Mouse (Mus musculus) hindbrain, embryonic 10.5 days (tissue): Measurements from ENCODE around the gene Trim29. TPM values are rescaled to one million over a fixed set of nuclear protein-coding genes. Genes with fewer than 3 reads are reported as not detected.
A peak's percentile ranks its signal among the peaks of the same experiment; 100 is the strongest.

Source experiments
- DNase-seq: peaks from one replicate; pipeline ENCODE4 v3.0.0-alpha.2; 2017; ENCODE audit warnings: low spot score
- H3K27ac ChIP-seq: fragments of 300-500 bp; sonication (generic); 2 replicates; pipeline ENCODE4 v1.5.1; 2016; ENCODE audit warnings: mild to moderate bottlenecking, moderate library complexity
- H3K27me3 ChIP-seq: fragments of 300-500 bp; sonication (generic); 2 replicates; pipeline ENCODE4 v1.6.1; 2016; ENCODE audit warnings: mild to moderate bottlenecking; ENCODE audit not compliant: poor library complexity, insufficient read depth, severe bottlenecking
- H3K36me3 ChIP-seq: fragments of 300-500 bp; sonication (generic); 2 replicates; pipeline ENCODE4 v1.6.1; 2016; ENCODE audit warnings: mild to moderate bottlenecking, moderate library complexity
- H3K4me1 ChIP-seq: fragments of 300-500 bp; sonication (generic); replicated peaks from 2 replicates; pipeline ENCODE4 v1.6.1; 2016; ENCODE audit warnings: mild to moderate bottlenecking
- H3K4me3 ChIP-seq: fragments of 300-500 bp; sonication (generic); 2 replicates; pipeline ENCODE4 v1.5.1; 2016; ENCODE audit warnings: mild to moderate bottlenecking, moderate library complexity
- H3K9me3 ChIP-seq: fragments of 300-500 bp; sonication (generic); 2 replicates; pipeline ENCODE4 v1.6.1; 2016; ENCODE audit warnings: mild to moderate bottlenecking, moderate library complexity
- WGBS: fragments of 180-500 bp; shearing (Covaris S2); methylation state at CpG from one replicate; pipeline ENCODE4 v1.1.7; 2016; 5-methylcytosine and 5-hydroxymethylcytosine counted together
- polyA plus RNA-seq: library from polyadenylated mRNA; unstranded; fragments of >200 nt; fragmentation: Nextera tagmentation; extraction: Ambion mirVana; gene quantifications from 2 replicates; pipeline ENCODE4 v1.2.1, GENCODE M21; 2016

The Trim29 gene
- 1.9 and 2.1 TPM in 2 replicates for polyA plus RNA-seq

DNA sequence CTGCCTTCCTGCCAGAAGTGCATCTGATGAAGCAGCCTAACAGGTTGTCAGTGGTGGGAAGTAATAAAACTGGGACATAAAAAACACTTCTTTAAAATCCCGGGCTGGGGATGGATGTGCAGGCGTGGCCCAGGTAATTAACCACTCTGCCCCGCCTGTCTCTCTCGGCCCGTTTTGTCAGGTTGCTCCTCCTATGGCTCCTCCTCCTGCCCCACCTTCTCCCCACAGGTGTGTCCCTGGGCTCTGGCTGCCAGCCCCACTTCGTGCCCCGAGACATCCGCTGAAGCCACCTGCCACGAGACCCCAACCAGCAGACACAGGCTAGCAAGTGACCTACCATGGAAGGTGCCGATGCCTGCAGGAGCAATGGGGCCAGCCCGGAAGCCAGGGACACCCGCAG, at the start of gene Trim29:
Trim29 (plus strand) TSS at position 311 of the 400 bp plus-strand sequence.
- Histone ChIP-seq H3K4me1 (peaks cover 25% of the 10 kb centered on the region), H3K36me3 (no peaks in the 10 kb centered on the region), H3K27me3 (peaks cover 33% of the 10 kb centered on the region), H3K27ac (no peak within 1 kb of the TSS; the same call in 1 of the 2 replicates), H3K4me3 (no peak within 1 kb of the TSS), H3K9me3 (no peaks in the 10 kb centered on the region)
- DNase-seq = no peak
- WGBS = 65% methylated on average over 12 of the region's 12 CpGs

- DNase-seq = peak; percentile 50
- peak overlapping the region; percentile 72 for H3K27ac ChIP-seq
Measured at GRCm38 (mm10) chr9:43261124-43261907, 49.3 kb upstream of the Trim29 start.

DNA sequence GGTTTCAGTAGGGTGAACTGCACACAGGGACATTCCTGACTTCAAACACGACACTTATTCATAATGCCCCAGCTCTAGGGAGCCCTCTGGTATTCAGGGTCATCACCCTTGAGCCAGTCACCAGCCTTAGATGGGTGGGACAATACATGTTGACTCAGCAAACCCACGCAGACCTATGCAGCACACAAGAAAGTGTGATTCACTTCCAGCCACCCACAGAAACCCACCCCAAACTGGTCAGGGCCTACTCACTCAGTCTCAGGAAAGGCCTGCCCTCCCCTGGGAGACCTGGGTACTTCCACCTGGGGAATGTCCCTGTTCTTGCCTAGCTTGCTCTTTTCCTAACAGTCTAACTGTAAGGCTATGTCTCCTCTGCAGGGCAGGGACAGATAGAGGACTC, 48.7 kb upstream of the Trim29 start:
- WGBS = 25% methylated on average over 2 of the region's 2 CpGs
- DNase-seq = peak; percentile 31
- H3K36me3 ChIP-seq = no peaks in the 10 kb centered on the region
- peak overlapping the region; percentile 72 for H3K27ac ChIP-seq
- peaks cover 53% of the 10 kb centered on the region for H3K4me1 ChIP-seq
- peaks cover 25% of the 10 kb centered on the region for H3K27me3 ChIP-seq
- H3K4me3 ChIP-seq = no peak overlapping the region
- no peaks in the 10 kb centered on the region for H3K9me3 ChIP-seq

More at GRCm38 (mm10) chr9:43261124-43261907, 49.3 kb upstream of the Trim29 start:
- H3K4me3 ChIP-seq = no peak overlapping the region
- no peaks in the 10 kb centered on the region for H3K36me3 ChIP-seq
- 60% methylated on average over 4 of the region's 4 CpGs for WGBS
- H3K9me3 ChIP-seq = no peaks in the 10 kb centered on the region
- peaks cover 19% of the 10 kb centered on the region for H3K27me3 ChIP-seq
- peaks cover 56% of the 10 kb centered on the region for H3K4me1 ChIP-seq

DNA sequence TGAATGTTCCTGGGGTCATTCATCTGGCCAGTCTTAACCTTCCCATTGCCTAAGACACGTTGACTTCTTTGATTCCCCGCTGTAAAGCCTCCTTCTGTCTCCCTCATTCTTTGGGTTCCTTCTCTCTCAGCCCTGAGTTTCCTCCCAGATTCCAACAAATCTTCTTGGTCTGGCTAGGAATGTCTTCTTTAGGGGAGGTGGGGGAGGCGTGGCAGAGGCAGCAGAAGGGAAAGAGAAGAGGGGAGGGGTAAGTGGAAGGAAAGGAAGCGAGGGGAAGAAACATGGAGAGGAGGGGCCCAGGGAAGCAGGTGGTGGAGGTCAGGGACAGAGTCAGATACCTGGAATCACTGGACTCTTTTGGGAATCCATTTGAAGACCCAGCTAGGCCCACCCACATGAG, 48.3 kb upstream of the Trim29 start:
- 52% methylated on average over 4 of the region's 4 CpGs for WGBS
- peak overlapping the region; percentile 72 for H3K27ac ChIP-seq

DNA sequence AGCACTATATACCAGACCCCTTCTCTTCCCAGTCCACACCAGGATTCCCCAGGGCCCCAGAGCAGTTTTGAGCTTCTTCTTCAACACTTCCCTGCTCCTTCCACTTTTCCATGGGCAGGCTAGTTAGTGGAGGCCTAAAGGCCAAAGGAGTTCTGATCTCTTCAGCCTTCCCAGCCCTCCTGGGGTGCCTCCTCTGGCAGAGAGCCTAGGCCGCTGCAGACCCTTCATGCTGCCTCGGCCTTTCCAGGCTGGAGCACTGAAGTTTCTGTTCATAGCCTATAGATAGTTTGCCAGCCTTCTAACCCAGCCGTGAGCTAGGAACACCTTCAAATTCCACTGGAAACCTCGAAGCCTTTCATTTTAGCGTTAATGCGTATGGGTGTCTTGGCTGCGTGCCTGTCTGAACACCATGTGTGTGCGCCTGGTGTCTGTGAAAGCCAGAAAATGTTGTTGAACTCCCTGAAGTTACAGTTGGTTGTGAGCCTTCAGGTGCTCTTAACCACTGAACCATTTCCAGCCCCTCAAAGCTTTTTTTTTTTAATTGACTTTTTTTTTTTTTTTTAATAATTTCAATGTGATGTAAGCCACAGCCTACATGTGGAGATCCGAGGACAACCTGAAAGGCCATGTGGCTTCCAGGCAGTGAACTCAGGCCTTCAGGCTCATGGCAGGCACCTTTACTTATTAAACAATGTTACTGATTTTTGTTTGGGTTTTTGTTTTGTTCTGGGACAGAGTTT, 47.7 kb upstream of the Trim29 start:
- H3K4me3 ChIP-seq = no peak overlapping the region
- DNase-seq = no peak
- WGBS = 77% methylated on average over 9 of the region's 9 CpGs
- H3K27ac ChIP-seq = peak overlapping the region; percentile 84
- peaks cover 30% of the 10 kb centered on the region for H3K27me3 ChIP-seq
- H3K36me3 ChIP-seq = no peaks in the 10 kb centered on the region
- H3K9me3 ChIP-seq = peaks cover under 1% of the 10 kb centered on the region; the same call in 1 of the 2 replicates
- peaks cover 48% of the 10 kb centered on the region for H3K4me1 ChIP-seq

More for the DNA sequence above, 48.3 kb upstream of the Trim29 start:
- peaks cover 26% of the 10 kb centered on the region for H3K27me3 ChIP-seq
- peaks cover 51% of the 10 kb centered on the region for H3K4me1 ChIP-seq
- H3K9me3 ChIP-seq = no peaks in the 10 kb centered on the region
- no peak for DNase-seq
- no peak overlapping the region for H3K4me3 ChIP-seq
- no peaks in the 10 kb centered on the region for H3K36me3 ChIP-seq

- WGBS = 12% methylated on average over 11 of the region's 11 CpGs
- H3K4me1 ChIP-seq = peaks cover 51% of the 10 kb centered on the region
- DNase-seq = peak; percentile 77
- no peaks in the 10 kb centered on the region for H3K36me3 ChIP-seq
- H3K4me3 ChIP-seq = 0 out of 2 replicates have a peak overlapping the region, but pooled peaks have one; percentile 5
- peaks cover 38% of the 10 kb centered on the region for H3K27me3 ChIP-seq
- peaks cover 8% of the 10 kb centered on the region; the same call in 1 of the 2 replicates for H3K9me3 ChIP-seq
- H3K27ac ChIP-seq = peak overlapping the region; percentile 84
Measured at GRCm38 (mm10) chr9:43263946-43264451, 46.6 kb upstream of the Trim29 start.

DNA sequence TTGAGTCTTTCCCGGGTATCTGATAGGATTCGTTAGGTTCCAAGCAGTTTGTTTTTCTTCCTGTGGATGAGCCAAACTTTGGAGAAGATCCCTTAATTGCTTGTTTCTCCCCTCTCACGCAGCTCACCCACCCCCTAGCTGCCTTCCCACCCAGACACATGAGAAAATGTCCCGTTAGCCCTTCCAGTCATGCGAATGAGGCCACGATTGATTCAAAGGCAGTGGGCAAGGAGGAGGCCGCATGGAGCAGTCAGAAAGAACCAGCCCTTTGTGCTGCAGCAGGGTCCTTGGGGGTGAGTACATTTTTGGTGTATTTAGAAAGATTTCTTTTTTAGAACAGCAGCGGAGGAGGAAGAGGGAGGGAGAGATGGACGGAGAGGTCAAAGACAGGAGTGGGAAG, 45.5 kb upstream of the Trim29 start:
- peaks cover 50% of the 10 kb centered on the region for H3K27me3 ChIP-seq
- H3K36me3 ChIP-seq = no peaks in the 10 kb centered on the region
- H3K9me3 ChIP-seq = peaks cover 8% of the 10 kb centered on the region; the same call in 1 of the 2 replicates
- WGBS = 48% methylated on average over 9 of the region's 9 CpGs
- H3K4me1 ChIP-seq = peaks cover 60% of the 10 kb centered on the region
- 0 out of 2 replicates have a peak overlapping the region, but pooled peaks have one; percentile 64 for H3K27ac ChIP-seq
- H3K4me3 ChIP-seq = no peak overlapping the region
- no peak for DNase-seq

- Histone ChIP-seq H3K36me3 (no peaks in the 10 kb centered on the region), H3K4me1 (peaks cover 64% of the 10 kb centered on the region), H3K9me3 (peaks cover 8% of the 10 kb centered on the region; the same call in 1 of the 2 replicates), H3K27me3 (peaks cover 65% of the 10 kb centered on the region), H3K4me3 (no peak overlapping the region), H3K27ac (no peak overlapping the region)
- WGBS = 75% methylated on average over 8 of the region's 8 CpGs
- no peak for DNase-seq
Measured at GRCm38 (mm10) chr9:43267357-43267756, 43.3 kb upstream of the Trim29 start.

GRCm38 (mm10) chr9:43269166-43269565, 41.5 kb upstream of the Trim29 start:
- H3K4me3 ChIP-seq = no peak overlapping the region
- no peaks in the 10 kb centered on the region for H3K36me3 ChIP-seq
- H3K27me3 ChIP-seq = peaks cover 81% of the 10 kb centered on the region
- WGBS = 3% methylated on average over 8 of the region's 8 CpGs
- peak; percentile 32 for DNase-seq
- H3K9me3 ChIP-seq = peaks cover 8% of the 10 kb centered on the region; the same call in 1 of the 2 replicates
- H3K27ac ChIP-seq = no peak overlapping the region
- peaks cover 50% of the 10 kb centered on the region for H3K4me1 ChIP-seq

DNA sequence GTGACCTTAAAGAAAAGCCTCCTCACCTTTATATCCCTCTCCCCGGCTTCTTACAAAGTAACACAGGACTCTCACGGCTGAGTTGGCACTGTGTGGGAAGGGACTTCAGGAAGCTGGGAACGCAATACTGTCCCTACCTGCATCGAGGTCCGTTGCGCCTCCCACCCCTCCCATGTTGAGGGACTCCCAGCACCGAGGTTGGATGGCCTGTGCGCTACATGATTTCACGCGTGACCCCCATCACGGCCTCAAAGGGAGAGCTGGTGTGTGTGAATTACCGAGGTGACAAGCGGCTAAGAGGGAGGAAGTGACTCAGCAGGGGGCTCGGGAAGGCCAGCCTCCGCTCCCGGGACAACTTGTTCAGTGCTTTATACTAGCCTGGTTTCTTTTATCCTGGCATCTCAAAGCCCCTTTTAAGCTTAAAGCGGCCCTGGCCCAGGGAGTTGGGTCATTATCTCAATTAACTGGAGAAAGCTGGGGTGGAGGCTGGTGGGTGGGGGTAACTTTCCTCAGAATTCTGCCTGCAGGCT, 39.9 kb upstream of the Trim29 start:
- H3K4me3 ChIP-seq = peak overlapping the region; percentile 41
- peaks cover 8% of the 10 kb centered on the region; the same call in 1 of the 2 replicates for H3K9me3 ChIP-seq
- WGBS = under 1% methylated on average over 17 of the region's 17 CpGs
- H3K27me3 ChIP-seq = peaks cover 79% of the 10 kb centered on the region
- no peaks in the 10 kb centered on the region for H3K36me3 ChIP-seq
- H3K4me1 ChIP-seq = peaks cover 40% of the 10 kb centered on the region
- DNase-seq = peak; percentile 49
- H3K27ac ChIP-seq = peak overlapping the region; percentile 36; the same call in 1 of the 2 replicates

DNA sequence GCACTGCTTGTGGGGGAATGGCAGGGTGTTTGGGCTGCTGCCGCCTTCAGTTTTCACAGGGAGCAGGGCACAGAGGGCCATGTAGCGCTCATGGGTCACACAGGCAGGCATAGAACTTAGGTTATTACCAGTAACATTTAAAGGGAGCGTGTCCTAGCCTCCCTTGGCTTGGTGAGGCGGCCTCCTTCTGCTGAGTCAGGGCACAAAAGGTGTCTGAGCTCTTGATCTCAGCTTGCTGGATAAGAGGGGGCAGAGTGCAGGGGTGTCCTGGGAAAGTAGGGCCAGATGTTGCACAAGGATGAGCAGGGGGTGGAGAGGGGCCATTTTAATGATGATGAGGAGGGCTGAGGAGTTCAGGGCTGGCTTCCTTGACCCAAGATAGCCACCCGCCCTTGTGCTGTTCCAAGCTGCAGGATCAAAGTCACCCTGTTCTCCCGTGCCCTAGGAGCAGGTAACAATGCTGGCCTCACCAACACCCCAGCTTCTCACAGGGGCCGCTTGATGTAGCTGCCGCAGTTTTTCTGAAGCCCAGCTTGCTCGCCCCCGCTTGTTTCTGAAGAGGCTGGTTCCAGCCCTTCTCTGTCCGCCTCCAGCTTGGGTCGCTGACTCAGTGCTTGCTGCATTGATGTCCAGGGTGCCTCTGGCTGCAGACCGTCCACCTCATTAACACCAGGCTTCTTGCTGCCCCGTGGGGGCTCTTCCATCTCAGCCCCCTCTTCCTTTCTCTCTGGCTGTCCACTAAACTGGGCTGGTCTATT, 38.7 kb upstream of the Trim29 start:
- peaks cover 8% of the 10 kb centered on the region; the same call in 1 of the 2 replicates for H3K9me3 ChIP-seq
- no peak overlapping the region for H3K27ac ChIP-seq
- H3K36me3 ChIP-seq = no peaks in the 10 kb centered on the region
- H3K4me3 ChIP-seq = no peak overlapping the region
- 37% methylated on average over 14 of the region's 14 CpGs for WGBS
- peaks cover 68% of the 10 kb centered on the region for H3K27me3 ChIP-seq
- peaks cover 40% of the 10 kb centered on the region for H3K4me1 ChIP-seq
- no peak for DNase-seq

- Histone ChIP-seq H3K27ac (no peak overlapping the region), H3K36me3 (no peaks in the 10 kb centered on the region), H3K4me3 (no peak overlapping the region), H3K4me1 (peaks cover 39% of the 10 kb centered on the region), H3K9me3 (0 out of 2 replicates have a peak, but pooled peaks cover 2% of the 10 kb centered on the region), H3K27me3 (peaks cover 61% of the 10 kb centered on the region)
- WGBS = 84% methylated on average over 9 of the region's 9 CpGs
- no peak for DNase-seq
Measured at GRCm38 (mm10) chr9:43273735-43274134, 36.9 kb upstream of the Trim29 start.
